Mouse (Mus musculus) G1E (cell line): Measurements from ENCODE around the gene Arhgef40. TPM values are rescaled to one million over a fixed set of nuclear protein-coding genes. Genes with fewer than 3 reads are reported as not detected.

Experiments used
- ATAC-seq: 2 replicates; pipeline ENCODE4 v1.8.0; 2016; ENCODE audit warnings: mild to moderate bottlenecking; ENCODE audit not compliant: insufficient number of reproducible peaks, poor library complexity, low FRiP score, severe bottlenecking; ENCODE audit errors: extremely low read depth
- DNase-seq: peaks from one replicate; pipeline ENCODE4 v3.0.0; 2012; ENCODE audit warnings: low spot score
- H3K27me3 ChIP-seq: 2 replicates; pipeline ENCODE4 v1.6.1; 2012; ENCODE audit warnings: mild to moderate bottlenecking, low read length, inconsistent platforms; ENCODE audit not compliant: insufficient read depth
- H3K36me3 ChIP-seq: replicated peaks from 2 replicates; pipeline ENCODE3; 2012; ENCODE audit warnings: mild to moderate bottlenecking, inconsistent platforms
- H3K4me1 ChIP-seq: 2 replicates; pipeline ENCODE4 v1.6.1; 2012; ENCODE audit warnings: low read depth, low read length, inconsistent platforms, mixed read lengths; ENCODE audit not compliant: insufficient read depth
- H3K4me3 ChIP-seq: 2 replicates; pipeline ENCODE4 v1.5.1; 2012; ENCODE audit warnings: low read depth, mild to moderate bottlenecking, inconsistent platforms, low read length, moderate library complexity, mixed read lengths
- H3K9me3 ChIP-seq: replicated peaks from 2 replicates; pipeline ENCODE4 v1.6.1; 2012; ENCODE audit warnings: inconsistent platforms
- CTCF ChIP-seq: IDR thresholded peaks from 2 replicates; pipeline ENCODE4 v1.5.1; 2012; ENCODE audit warnings: low read depth, low read length, inconsistent platforms, mixed read lengths
- GATA1 ChIP-seq: IDR thresholded peaks from 2 replicates; pipeline ENCODE4 v1.6.1; 2012; ENCODE audit warnings: borderline replicate concordance, low read length, inconsistent platforms, mixed read lengths
- GATA2 ChIP-seq: IDR thresholded peaks from 2 replicates; pipeline ENCODE4 v1.6.1; 2012; ENCODE audit warnings: low read depth, low read length, inconsistent platforms, borderline replicate concordance
- POLR2AphosphoS5 ChIP-seq: IDR thresholded peaks from 2 replicates; pipeline ENCODE4 v1.6.1; 2012; ENCODE audit warnings: low read depth, low read length, inconsistent platforms; ENCODE audit not compliant: insufficient replicate concordance
- TAL1 ChIP-seq: conservative IDR thresholded peaks from 2 replicates; pipeline ENCODE4 v1.6.1; 2012; ENCODE audit warnings: low read depth, low read length, inconsistent platforms, mixed read lengths
- polyA plus RNA-seq: library from polyadenylated mRNA; stranded (reverse); fragments of >175 nt; gene quantifications from 2 replicates; pipeline ENCODE4 v1.2.3, GENCODE M21; 2012
- total RNA-seq, 2 experiments: library from RNA; stranded (forward) in 1 of 2; stranded (reverse) in 1 of 2; fragments of 200-1000 nt in 1 of 2; fragments of >200 nt in 1 of 2; fragmentation: Nextera tagmentation in 1 of 2; gene quantifications; 2 replicates each; pipeline ENCODE4 v1.2.3; 2014 to 2017

Arhgef40 gene
- total and polyA plus RNA-seq, 3 experiments: 3.1 to 37.5 (median 32.2) TPM

DNA sequence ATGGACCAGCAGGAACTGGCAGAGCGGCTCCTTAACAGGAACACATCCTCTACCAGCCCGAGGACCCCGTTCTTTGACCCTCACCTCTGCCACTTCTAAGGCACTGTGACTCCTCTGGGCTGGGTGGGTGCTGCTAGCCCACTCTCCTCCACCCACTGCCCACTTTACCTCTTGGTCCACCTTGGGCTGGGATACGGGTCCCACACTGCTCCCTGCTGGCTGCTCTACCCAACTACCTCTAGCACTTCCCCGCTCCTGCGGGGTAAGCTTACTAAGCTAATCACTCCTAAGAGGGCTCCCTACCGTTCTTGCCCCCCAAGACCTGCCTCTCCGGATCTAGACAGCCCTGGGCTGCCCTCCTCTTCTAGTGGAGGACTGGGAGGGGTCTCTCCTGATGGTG is 21.7 kb downstream of the Arhgef40 start:
- DNase-seq (no peak), ATAC-seq (no peak)
- H3K4me1 ChIP-seq: peaks cover 26% of the 10 kb centered on the region
- H3K27me3 ChIP-seq: no peaks in the 10 kb centered on the region
- H3K9me3 ChIP-seq: no peaks in the 10 kb centered on the region
- H3K4me3 ChIP-seq: no peak overlapping the region
- TF ChIP-seq POLR2AphosphoS5: no peak
- TF ChIP-seq TAL1: no peak
- peaks cover 86% of the 10 kb centered on the region for H3K36me3 ChIP-seq

- peaks cover 28% of the 10 kb centered on the region for H3K4me1 ChIP-seq
- ATAC-seq (no peak), DNase-seq (no peak)
- H3K36me3 ChIP-seq: peaks cover 88% of the 10 kb centered on the region
- no peaks in the 10 kb centered on the region for H3K27me3 ChIP-seq
- TF ChIP-seq GATA1 (no peak), POLR2AphosphoS5 (no peak), TAL1 (no peak), GATA2 (no peak), CTCF (no peak)
- no peaks in the 10 kb centered on the region for H3K9me3 ChIP-seq
- no peak overlapping the region for H3K4me3 ChIP-seq
Observed at GRCm38 (mm10) chr14:52006771-52007170, 22.3 kb downstream of the Arhgef40 start.

DNA sequence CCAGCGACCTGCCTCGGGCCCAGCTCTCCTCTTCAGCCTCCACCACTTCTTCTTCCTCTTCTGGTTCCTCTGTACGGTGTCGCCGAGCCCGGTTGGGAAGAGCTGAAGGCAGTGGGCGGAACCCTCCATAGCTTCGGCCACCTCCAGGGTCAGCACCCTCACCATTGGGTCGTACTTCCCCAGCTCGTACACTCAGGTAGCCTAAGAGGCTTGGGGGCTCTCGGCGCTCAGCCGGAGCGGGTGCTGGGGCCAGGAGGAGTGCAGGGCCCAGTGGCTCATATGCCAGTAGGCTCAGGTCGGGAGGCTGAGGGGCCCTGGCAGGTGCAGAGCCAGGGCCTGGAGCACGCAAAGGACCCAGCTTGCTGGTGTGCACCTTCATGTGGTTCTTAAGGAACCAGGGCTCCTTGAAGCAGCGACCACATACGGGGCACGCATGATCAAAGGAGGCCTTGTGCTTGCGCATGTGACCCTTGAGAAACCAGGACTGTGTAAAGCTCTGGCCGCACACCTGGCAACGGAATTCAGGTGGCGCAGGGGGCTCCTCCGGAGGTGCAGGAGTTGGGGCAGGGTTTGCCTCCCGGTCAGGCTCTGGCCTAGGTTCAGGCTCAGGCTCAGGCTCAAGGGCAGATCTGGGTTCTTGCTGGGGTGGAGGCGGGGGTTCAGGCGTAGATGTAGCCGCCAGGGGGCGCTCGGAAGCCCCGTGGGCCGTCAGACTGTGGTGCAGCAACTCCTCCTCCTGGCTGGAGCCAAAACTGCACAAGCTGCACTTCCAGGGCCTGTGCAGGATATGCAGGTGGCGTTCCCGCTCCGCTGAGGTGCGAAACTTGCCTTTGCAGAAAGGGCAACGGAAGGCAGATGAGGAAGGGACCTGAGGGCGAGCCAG is 24.0 kb downstream of the Arhgef40 start:
- Histone ChIP-seq H3K36me3 (peaks cover 71% of the 10 kb centered on the region), H3K4me1 (peaks cover 35% of the 10 kb centered on the region), H3K27me3 (no peaks in the 10 kb centered on the region), H3K4me3 (peak overlapping the region; percentile 14; the same call in 1 of the 2 replicates), H3K9me3 (no peaks in the 10 kb centered on the region)
- peak; percentile 72 for ATAC-seq
- DNase-seq: peak; percentile 84
- TF ChIP-seq GATA1 (no peak), GATA2 (no peak), CTCF (peak; percentile 95)

DNA sequence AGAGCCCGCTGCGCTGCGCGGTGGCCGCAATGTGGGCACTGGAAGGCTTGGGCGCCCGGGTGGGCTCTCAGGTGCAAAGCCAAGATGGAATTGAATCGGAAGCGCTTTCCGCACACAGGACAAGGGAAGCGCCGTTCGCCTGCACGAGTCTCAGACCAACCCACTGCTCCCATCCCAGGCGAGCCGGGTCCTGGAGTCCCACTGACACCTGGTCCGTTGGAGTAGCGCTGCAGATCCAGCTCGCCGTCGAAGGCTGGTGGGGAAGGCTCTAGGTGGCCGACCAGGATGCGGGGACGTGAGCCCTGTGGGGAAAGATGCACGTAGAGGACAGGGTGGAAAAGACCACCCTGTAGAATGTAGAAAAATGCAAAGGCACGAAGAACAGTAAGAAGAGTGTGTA is 24.8 kb downstream of the Arhgef40 start:
- H3K4me1 ChIP-seq: peaks cover 36% of the 10 kb centered on the region
- H3K4me3 ChIP-seq: peak overlapping the region; percentile 14; the same call in 1 of the 2 replicates
- no peak for TF ChIP-seq GATA1
- no peak for TF ChIP-seq TAL1
- TF ChIP-seq GATA2: no peak
- no peak for TF ChIP-seq POLR2AphosphoS5
- no peak for TF ChIP-seq CTCF
- H3K36me3 ChIP-seq: peaks cover 63% of the 10 kb centered on the region
- no peaks in the 10 kb centered on the region for H3K9me3 ChIP-seq
- ATAC-seq (no peak), DNase-seq (no peak)
- H3K27me3 ChIP-seq: no peaks in the 10 kb centered on the region

GRCm38 (mm10) chr14:52009841-52010240 is 25.3 kb downstream of the Arhgef40 start:
- H3K9me3 ChIP-seq: no peaks in the 10 kb centered on the region
- DNase-seq: no peak
- no peak for TF ChIP-seq CTCF
- no peak for TF ChIP-seq GATA1
- TF ChIP-seq POLR2AphosphoS5: no peak
- TF ChIP-seq TAL1: no peak
- no peak for TF ChIP-seq GATA2
- H3K4me1 ChIP-seq: peaks cover 37% of the 10 kb centered on the region
- H3K27me3 ChIP-seq: no peaks in the 10 kb centered on the region
- H3K36me3 ChIP-seq: peaks cover 58% of the 10 kb centered on the region
- ATAC-seq: no peak
- no peak overlapping the region for H3K4me3 ChIP-seq

- H3K9me3 ChIP-seq: no peaks in the 10 kb centered on the region
- TF ChIP-seq GATA2 (no peak), POLR2AphosphoS5 (no peak), TAL1 (no peak), GATA1 (no peak), CTCF (no peak)
- peaks cover 50% of the 10 kb centered on the region for H3K36me3 ChIP-seq
- ATAC-seq (no peak), DNase-seq (no peak)
- no peaks in the 10 kb centered on the region for H3K27me3 ChIP-seq
- no peak overlapping the region for H3K4me3 ChIP-seq
- H3K4me1 ChIP-seq: peaks cover 45% of the 10 kb centered on the region
Observed at GRCm38 (mm10) chr14:52010446-52011111, 26.1 kb downstream of the Arhgef40 start.
